Mouse (Mus musculus) liver (tissue): ENCODE results near the gene Eif3m.

Source experiments
- DNase-seq: peaks from one replicate; pipeline ENCODE4 v3.0.0-alpha.2; 2020; ENCODE audit warnings: mixed read lengths

Eif3m gene

DNA sequence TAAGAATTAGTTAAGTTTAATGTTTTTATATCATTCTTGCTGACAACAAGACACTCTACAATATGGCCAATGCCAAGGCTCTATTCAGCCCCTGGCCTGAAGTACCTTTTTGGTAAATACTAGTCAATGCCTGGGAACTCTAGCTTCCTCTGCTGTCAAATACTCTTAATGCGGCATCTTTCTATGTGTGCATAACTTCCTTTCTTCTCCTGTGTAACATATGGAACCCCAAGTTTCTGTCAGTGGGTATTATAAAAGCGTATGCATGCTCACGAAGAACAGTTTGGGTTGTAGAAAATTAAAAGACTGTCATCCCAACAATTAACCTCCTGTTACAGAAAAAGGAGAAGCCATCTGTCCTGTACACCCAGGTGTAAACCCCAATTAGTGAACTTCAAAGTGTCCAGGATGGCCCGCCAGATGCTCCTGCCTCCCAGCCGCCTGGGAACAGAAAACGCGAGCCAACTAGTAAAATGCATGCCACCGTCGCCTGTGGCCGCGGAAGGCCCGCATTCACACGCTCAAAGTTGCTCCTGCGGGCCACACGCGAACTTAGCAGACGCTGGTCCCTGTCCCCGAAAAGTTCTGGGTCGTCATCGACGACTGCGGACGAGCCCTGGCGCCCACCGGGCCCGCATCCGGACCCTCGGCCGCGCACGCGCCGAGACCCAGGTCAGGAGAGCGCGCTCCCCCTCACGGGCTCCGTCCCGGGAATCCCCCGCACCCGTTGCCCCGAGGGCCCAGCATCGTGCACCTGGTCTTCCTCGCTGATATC lies 501 bp downstream of the Eif3m start:
- peak; percentile 23 for DNase-seq

- no peak for DNase-seq
Measured at GRCm38 (mm10) chr2:105007236-105007635, 9.6 kb downstream of the Eif3m start.

DNA sequence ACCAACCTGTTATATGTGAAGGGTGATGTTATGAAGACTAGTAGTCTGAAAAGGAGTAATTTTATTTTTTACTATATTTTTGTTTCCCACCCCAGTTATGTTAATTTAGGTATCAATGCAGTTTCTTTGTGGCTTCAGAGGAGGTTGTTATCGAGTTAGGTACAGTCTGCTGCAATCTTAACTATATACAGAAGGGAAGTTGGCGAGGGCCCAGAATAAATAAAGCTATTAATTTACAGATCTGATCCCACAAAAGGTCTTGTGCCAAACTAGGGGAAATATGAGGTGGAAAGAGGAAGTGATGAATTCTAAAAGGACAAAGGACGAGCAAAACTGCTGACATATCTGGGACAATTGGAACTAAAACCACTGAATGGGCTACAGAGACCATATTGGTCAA lies 20.7 kb downstream of the Eif3m start:
- DNase-seq = no peak

DNA sequence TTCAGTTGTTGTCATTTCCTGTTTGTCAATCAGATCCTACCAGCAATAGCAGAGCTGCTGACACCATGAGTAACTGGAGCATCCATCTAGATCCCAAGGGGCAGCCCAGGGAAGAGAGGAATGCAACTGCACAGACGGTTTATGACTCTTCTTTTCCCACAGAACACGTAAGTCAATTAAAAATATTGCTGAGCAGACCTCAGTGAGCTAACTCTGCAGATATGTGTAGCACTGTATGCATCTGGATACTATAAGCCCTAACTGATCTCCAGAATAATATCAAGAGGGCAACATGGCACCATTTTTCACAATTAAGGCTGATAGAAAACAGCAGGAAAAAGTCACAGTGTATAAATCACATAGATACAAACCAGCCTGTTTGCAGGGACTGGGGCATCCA lies 22.4 kb downstream of the Eif3m start:
- no peak for DNase-seq

GRCm38 (mm10) chr2:104988974-104989373 lies 27.9 kb downstream of the Eif3m start:
- DNase-seq = no peak

GRCm38 (mm10) chr2:104985796-104986195 lies 31.1 kb downstream of the Eif3m start:
- no peak for DNase-seq

DNA sequence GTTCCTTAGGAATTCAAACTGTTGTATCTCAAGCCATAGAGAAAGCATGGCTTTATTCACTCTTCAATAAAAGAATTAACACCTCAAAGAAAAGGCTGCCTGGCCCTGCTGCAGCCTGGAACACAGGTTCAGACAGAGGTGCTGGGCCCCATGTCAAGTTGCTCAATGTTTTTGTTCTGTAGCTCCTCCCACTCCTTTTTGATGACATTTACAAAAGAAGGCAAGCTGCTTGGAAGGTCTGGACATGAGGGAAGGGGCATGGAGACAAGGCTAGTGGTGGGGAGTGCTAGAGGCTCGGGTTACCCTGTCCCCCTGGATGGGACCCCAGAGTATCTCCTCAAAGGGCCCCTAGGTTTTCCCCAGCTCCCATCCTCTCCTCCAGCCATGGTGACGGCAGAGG lies 35.2 kb downstream of the Eif3m start:
- no peak for DNase-seq

- DNase-seq = no peak
Measured at GRCm38 (mm10) chr2:104964492-104964891, 52.4 kb downstream of the Eif3m start.
